Mouse (Mus musculus) neural tube, embryonic 14.5 days (tissue): ENCODE data around the gene Spem1. TPM values are rescaled to one million over a fixed set of nuclear protein-coding genes. Genes with fewer than 3 reads are reported as not detected.
"Not testable (repeated sequence)": the region's sequence is repeated elsewhere in the genome, so short reads cannot be mapped to it uniquely, and the experiment has no call there.

Source experiments
- ATAC-seq: fragments of 200-750 bp; cut with Nextera tagmentation; 2 replicates; pipeline ENCODE4 v1.8.0; 2017; ENCODE audit warnings: low read depth, mild to moderate bottlenecking, moderate TSS enrichment, moderate library complexity
- H3K27ac ChIP-seq: fragments of 300-500 bp; sonication (generic); 2 replicates; pipeline ENCODE4 v1.5.1; 2014; ENCODE audit warnings: low read depth, mild to moderate bottlenecking, control low read depth, low read length, moderate library complexity, mixed read lengths
- H3K27me3 ChIP-seq: fragments of 300-500 bp; sonication (generic); 2 replicates; pipeline ENCODE4 v1.6.1; 2014; ENCODE audit warnings: low read length; ENCODE audit not compliant: control insufficient read depth, insufficient read depth
- H3K36me3 ChIP-seq: fragments of 300-500 bp; sonication (generic); 2 replicates; pipeline ENCODE4 v1.6.1; 2014; ENCODE audit warnings: low read length, mixed read lengths; ENCODE audit not compliant: control insufficient read depth, insufficient read depth
- H3K4me1 ChIP-seq: fragments of 300-500 bp; sonication (generic); 2 replicates; pipeline ENCODE4 v1.6.1; 2014; ENCODE audit warnings: low read length; ENCODE audit not compliant: control insufficient read depth, insufficient read depth
- H3K4me2 ChIP-seq: fragments of 300-500 bp; sonication (generic); 2 replicates; pipeline ENCODE4 v1.6.1; 2014; ENCODE audit warnings: mild to moderate bottlenecking, low read depth, low read length, control low read depth
- H3K4me3 ChIP-seq: fragments of 300-500 bp; sonication (generic); 2 replicates; pipeline ENCODE4 v1.5.1; 2014; ENCODE audit warnings: low read depth, low read length, control low read depth, mixed read lengths
- H3K9ac ChIP-seq: fragments of 300-500 bp; sonication (generic); replicated peaks from 2 replicates; pipeline ENCODE4 v1.6.1; 2014; ENCODE audit warnings: low read depth, mild to moderate bottlenecking, control low read depth, low read length, mixed read lengths
- H3K9me3 ChIP-seq: fragments of 300-500 bp; sonication (generic); 2 replicates; pipeline ENCODE4 v1.6.1; 2016; ENCODE audit warnings: low read length; ENCODE audit not compliant: control insufficient read depth
- WGBS: fragments of 180-500 bp; shearing (Covaris S2); extraction: QIAGEN DNeasy Blood & Tissue Kit; methylation state at CpG from one replicate; pipeline ENCODE4 v1.1.7; 2014; 5-methylcytosine and 5-hydroxymethylcytosine counted together
- polyA plus RNA-seq: library from polyadenylated mRNA; unstranded; fragments of >200 nt; fragmentation: Nextera tagmentation; extraction: Ambion mirVana; gene quantifications from 2 replicates; pipeline ENCODE4 v1.2.1, GENCODE M21; 2014

Gene Spem1
- polyA plus RNA-seq = 0.35 and 0.40 TPM in 2 replicates

GRCm38 (mm10) chr11:69822080-69822479, at the start of gene Spem1:
TSS of gene Spem1 (minus strand) at chr11:69822180.
- no peak within 1 kb of the TSS for H3K27ac ChIP-seq
- no peaks in the 10 kb centered on the region for H3K4me1 ChIP-seq
- ATAC-seq = no peak
- H3K36me3 ChIP-seq = peaks cover 27% of the 10 kb centered on the region
- no peak within 1 kb of the TSS for H3K4me2 ChIP-seq
- H3K27me3 ChIP-seq = no peaks in the 10 kb centered on the region
- WGBS = 86% methylated on average over 3 of the region's 3 CpGs
- H3K9ac ChIP-seq = no peak within 1 kb of the TSS
- H3K9me3 ChIP-seq = no peaks in the 10 kb centered on the region
- H3K4me3 ChIP-seq = no peak within 1 kb of the TSS

- no peaks in the 10 kb centered on the region for H3K9me3 ChIP-seq
- H3K4me3 ChIP-seq = no peak overlapping the region
- no peaks in the 10 kb centered on the region for H3K4me1 ChIP-seq
- no peaks in the 10 kb centered on the region for H3K27me3 ChIP-seq
- 88% methylated on average over 2 of the region's 2 CpGs for WGBS
- no peak overlapping the region for H3K4me2 ChIP-seq
- no peaks in the 10 kb centered on the region for H3K36me3 ChIP-seq
- no peak for ATAC-seq
- no peak overlapping the region for H3K27ac ChIP-seq
- no peak overlapping the region for H3K9ac ChIP-seq
Observed at GRCm38 (mm10) chr11:69870289-69871069, 48.5 kb upstream of the Spem1 start.

- H3K27ac ChIP-seq = no peak overlapping the region
- no peaks in the 10 kb centered on the region for H3K36me3 ChIP-seq
- H3K4me3 ChIP-seq = no peak overlapping the region
- no peak overlapping the region for H3K9ac ChIP-seq
- WGBS = 68% methylated on average over 9 of the region's 9 CpGs
- no peak for ATAC-seq
- no peaks in the 10 kb centered on the region for H3K4me1 ChIP-seq
- no peak overlapping the region for H3K4me2 ChIP-seq
- H3K27me3 ChIP-seq = no peaks in the 10 kb centered on the region
- no peaks in the 10 kb centered on the region for H3K9me3 ChIP-seq
Observed at GRCm38 (mm10) chr11:69867335-69867734, 45.4 kb upstream of the Spem1 start.

GRCm38 (mm10) chr11:69865561-69865960, 43.6 kb upstream of the Spem1 start:
- 78% methylated on average over 9 of the region's 9 CpGs for WGBS
- Histone ChIP-seq H3K27me3 (no peaks in the 10 kb centered on the region), H3K36me3 (no peaks in the 10 kb centered on the region), H3K4me2 (no peak overlapping the region), H3K4me3 (no peak overlapping the region), H3K27ac (no peak overlapping the region), H3K4me1 (no peaks in the 10 kb centered on the region), H3K9ac (no peak overlapping the region), H3K9me3 (no peaks in the 10 kb centered on the region)
- ATAC-seq = no peak

GRCm38 (mm10) chr11:69864138-69864860, 42.3 kb upstream of the Spem1 start:
- H3K27ac ChIP-seq = no peak overlapping the region
- H3K9ac ChIP-seq = no peak overlapping the region
- H3K36me3 ChIP-seq = no peaks in the 10 kb centered on the region
- H3K4me1 ChIP-seq = no peaks in the 10 kb centered on the region
- H3K4me2 ChIP-seq = no peak overlapping the region
- 46% methylated on average over 8 of the region's 8 CpGs for WGBS
- no peak for ATAC-seq
- H3K9me3 ChIP-seq = no peaks in the 10 kb centered on the region
- H3K4me3 ChIP-seq = no peak overlapping the region
- 0 out of 2 replicates have a peak, but pooled peaks cover under 1% of the 10 kb centered on the region for H3K27me3 ChIP-seq

- not testable (repeated sequence) for H3K27ac ChIP-seq, H3K4me1 ChIP-seq, H3K4me3 ChIP-seq, H3K36me3 ChIP-seq, ATAC-seq, H3K4me2 ChIP-seq, H3K9ac ChIP-seq, H3K27me3 ChIP-seq, H3K9me3 ChIP-seq
- 68% methylated on average over 3 of the region's 3 CpGs for WGBS
Observed at GRCm38 (mm10) chr11:69863729-69864128, 41.7 kb upstream of the Spem1 start.

GRCm38 (mm10) chr11:69858113-69858998, 36.4 kb upstream of the Spem1 start, which contains the start of gene Tnk1:
TSS of gene Tnk1 (minus strand) at chr11:69858730.
- peaks cover 10% of the 10 kb centered on the region; the same call in 1 of the 2 replicates for H3K27me3 ChIP-seq
- 19% methylated on average over 30 of the region's 30 CpGs for WGBS
- H3K9ac ChIP-seq = no peak within 1 kb of the TSS
- H3K27ac ChIP-seq = no peak within 1 kb of the TSS
- no peaks in the 10 kb centered on the region for H3K36me3 ChIP-seq
- no peak within 1 kb of the TSS for H3K4me2 ChIP-seq
- no peaks in the 10 kb centered on the region for H3K4me1 ChIP-seq
- no peak within 1 kb of the TSS for H3K4me3 ChIP-seq
- no peak for ATAC-seq
- H3K9me3 ChIP-seq = no peaks in the 10 kb centered on the region

- Histone ChIP-seq H3K36me3 (peaks cover 8% of the 10 kb centered on the region; the same call in 1 of the 2 replicates), H3K4me2 (no peak overlapping the region), H3K9me3 (no peaks in the 10 kb centered on the region), H3K4me3 (no peak overlapping the region), H3K27me3 (peaks cover 10% of the 10 kb centered on the region; the same call in 1 of the 2 replicates), H3K27ac (no peak overlapping the region), H3K9ac (no peak overlapping the region), H3K4me1 (0 out of 2 replicates have a peak, but pooled peaks cover 2% of the 10 kb centered on the region)
- ATAC-seq = peak; percentile 66; the same call in 1 of the 2 replicates
- 24% methylated on average over 16 of the region's 16 CpGs for WGBS
Observed at GRCm38 (mm10) chr11:69855347-69855746, 33.4 kb upstream of the Spem1 start.
